Mouse (Mus musculus): ENCODE results near the gene Nectin2.

GRCm38 (mm10) chr7:19673083-19673699 lies 77.1 kb downstream of the Nectin2 start:
- no peak for TF ChIP-seq POLR2A (IDR thresholded peaks at IDR 0.05; ENCODE audit: control insufficient read depth, extremely low read depth, insufficient read depth, low read length, poor library complexity)
- TF ChIP-seq CTCF (IDR thresholded peaks at IDR 0.05; ENCODE audit: borderline replicate concordance, control insufficient read depth, extremely low read depth, insufficient read depth, low read length, poor library complexity): no peak
